Mouse (Mus musculus): ENCODE data around the gene Krt222. TPM values are rescaled to one million over a fixed set of nuclear protein-coding genes. Genes with fewer than 3 reads are reported as not detected.

The Krt222 gene
- 3.9 and 4.4 TPM in 2 replicates for polyA plus RNA-seq (2012; rRNA removed)

DNA sequence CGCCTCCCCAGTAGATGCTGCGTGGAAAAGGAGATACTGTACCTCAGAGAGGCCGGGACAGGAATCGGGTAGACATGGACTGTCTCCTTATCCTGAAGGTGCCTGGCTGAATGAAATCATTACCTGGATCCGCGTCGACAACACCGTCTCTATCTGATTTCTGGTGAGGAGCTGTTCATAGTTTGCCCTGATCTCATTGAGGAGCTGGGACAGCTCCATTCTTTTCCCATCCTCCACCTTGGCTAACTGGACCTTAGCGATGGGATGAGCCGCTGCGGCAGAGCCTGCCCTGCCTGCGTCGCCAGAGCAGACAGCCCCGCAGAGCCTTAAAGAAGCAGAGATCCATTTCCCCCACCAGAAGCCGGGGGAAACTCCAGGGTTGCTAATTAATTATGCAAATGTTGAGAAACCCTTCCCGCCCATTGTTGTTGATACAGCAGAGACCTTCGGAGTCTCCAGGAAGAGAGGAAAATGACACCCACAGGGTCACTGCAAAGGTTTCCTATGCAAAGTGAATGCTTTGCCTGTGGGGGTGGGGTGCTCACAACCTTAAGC is at the start of gene Krt222:
TSS of gene Krt222 (minus strand) at position 266 of the 555 bp plus-strand sequence.

GRCm38 (mm10) chr11:99284833-99285312 is 41.0 kb upstream of the Krt222 start, which contains the start of gene Krt24:
Krt24 (minus strand) TSS chr11:99285262.

DNA sequence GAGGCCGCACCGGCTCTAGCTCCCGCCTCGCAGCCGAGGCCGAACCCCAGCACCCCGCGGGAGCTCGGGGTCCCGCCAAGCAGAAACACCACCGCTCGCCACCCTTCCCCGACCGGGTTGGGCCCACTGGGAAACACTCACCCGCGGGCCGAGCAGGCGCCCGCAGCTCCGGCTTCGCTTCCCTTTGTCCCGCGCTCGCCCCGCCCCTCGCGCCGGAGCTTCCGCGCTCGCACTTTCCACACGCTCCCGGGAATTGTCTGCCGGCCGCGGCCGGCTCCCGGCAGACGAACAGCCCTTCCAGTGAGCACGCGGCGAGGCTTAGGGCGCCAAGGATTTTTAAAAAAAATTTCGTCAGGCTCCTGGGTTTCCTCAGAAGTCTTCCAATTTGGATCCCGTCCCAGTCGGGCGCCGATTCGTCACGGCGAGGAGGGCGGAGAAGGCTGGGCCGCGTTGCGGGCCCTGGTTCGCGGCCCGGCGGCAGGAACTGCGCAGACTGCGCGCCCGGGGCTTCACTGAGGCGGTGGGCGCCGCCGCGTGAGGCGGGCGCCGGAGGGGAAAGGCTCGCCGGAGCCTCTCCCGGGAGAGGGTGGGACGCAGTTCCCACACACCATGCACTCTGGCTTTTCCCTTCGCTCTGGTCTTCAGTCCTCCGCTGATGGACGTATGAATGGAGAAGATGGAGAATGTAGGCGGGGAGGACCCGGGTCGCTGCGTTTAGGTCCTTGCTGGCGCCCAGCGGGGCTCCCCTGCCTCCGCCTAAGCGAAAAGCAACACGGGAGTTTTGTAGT is 13.4 kb downstream of the Krt222 start, which contains the start of gene Smarce1:
TSS of gene Smarce1 (minus strand) at position 757 of the 788 bp plus-strand sequence.

Other genes starting within 250 kb of the Krt222 start
- gene Top2a, start 219.9 kb downstream of the Krt222 start, polyA plus RNA-seq (2012; rRNA removed) = 25.3 and 26.9 TPM in 2 replicates
- 93.6 and 104 TPM in 2 replicates for gene Igfbp4, start 202.8 kb downstream of the Krt222 start, polyA plus RNA-seq (2012; rRNA removed)
- gene Tns4, start 154.8 kb downstream of the Krt222 start, polyA plus RNA-seq (2012; rRNA removed) = 0.08 and 0.09 TPM in 2 replicates
- not detected in 2 replicates for gene Ccr7, start 89.0 kb downstream of the Krt222 start, polyA plus RNA-seq (2012; rRNA removed)
- gene Smarce1, start 13.1 kb downstream of the Krt222 start, polyA plus RNA-seq (2012; rRNA removed) = 166 and 184 TPM in 2 replicates
- gene Krt24, start 41.2 kb upstream of the Krt222 start, polyA plus RNA-seq (2012; rRNA removed) = 0.07 TPM in 1 of 2 replicates, not detected in the other
- 0.05 and 0.13 TPM in 2 replicates for gene Krt25, start 78.9 kb upstream of the Krt222 start, polyA plus RNA-seq (2012; rRNA removed)
- gene Krt26, start 93.9 kb upstream of the Krt222 start, polyA plus RNA-seq (2012; rRNA removed) = 0.12 and 0.19 TPM in 2 replicates
- 0.06 and 0.08 TPM in 2 replicates for gene Krt27, start 107.0 kb upstream of the Krt222 start, polyA plus RNA-seq (2012; rRNA removed)
- gene Krt28, start 130.8 kb upstream of the Krt222 start, polyA plus RNA-seq (2012; rRNA removed) = 0.28 and 0.29 TPM in 2 replicates
- gene Krt10, start 145.3 kb upstream of the Krt222 start, polyA plus RNA-seq (2012; rRNA removed) = 12.8 and 13.8 TPM in 2 replicates
- gene Krt12, start 178.2 kb upstream of the Krt222 start, polyA plus RNA-seq (2012; rRNA removed) = 0.35 and 0.52 TPM in 2 replicates
- 0.09 TPM in 1 of 2 replicates, not detected in the other for gene Krt20, start 194.1 kb upstream of the Krt222 start, polyA plus RNA-seq (2012; rRNA removed)
- 0.06 and 0.16 TPM in 2 replicates for gene Krt23, start 249.1 kb upstream of the Krt222 start, polyA plus RNA-seq (2012; rRNA removed)